Mouse (Mus musculus): ENCODE results near the gene Mars2.

The Mars2 gene

GRCm38 (mm10) chr1:55221352-55221751, 15.6 kb upstream of the Mars2 start:
- peak in 1 of 2 experiments; percentile 30 for DNase-seq (ENCODE audit: low spot score in 2 of 2)

- DNase-seq (ENCODE audit: low spot score in 2 of 2): no peak
Measured at GRCm38 (mm10) chr1:55223026-55223425, 14.0 kb upstream of the Mars2 start.

DNA sequence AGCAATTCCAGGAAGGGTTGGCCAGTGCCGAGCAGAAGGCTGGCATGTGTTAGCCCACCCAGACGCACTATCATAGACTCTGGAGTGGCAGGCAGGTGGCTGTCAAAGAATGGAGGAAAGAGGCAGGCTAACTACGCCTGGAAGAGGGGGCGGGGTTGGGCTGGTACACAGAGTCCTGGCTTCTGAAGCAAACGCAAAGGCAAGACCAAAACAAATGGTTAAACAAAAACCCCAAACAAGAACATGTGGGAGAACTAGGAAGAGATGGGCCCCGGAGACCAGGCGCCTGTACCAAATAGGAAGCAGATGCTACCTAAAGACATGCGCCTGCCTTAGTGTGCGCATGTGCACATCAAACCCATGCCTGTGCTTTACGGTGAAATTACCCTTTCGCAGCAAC, 12.9 kb upstream of the Mars2 start:
- DNase-seq (ENCODE audit: low spot score in 2 of 2): no peak

GRCm38 (mm10) chr1:55225398-55225797, 11.6 kb upstream of the Mars2 start:
- peak in 1 of 2 experiments; percentile 18 for DNase-seq (ENCODE audit: low spot score in 2 of 2)

DNA sequence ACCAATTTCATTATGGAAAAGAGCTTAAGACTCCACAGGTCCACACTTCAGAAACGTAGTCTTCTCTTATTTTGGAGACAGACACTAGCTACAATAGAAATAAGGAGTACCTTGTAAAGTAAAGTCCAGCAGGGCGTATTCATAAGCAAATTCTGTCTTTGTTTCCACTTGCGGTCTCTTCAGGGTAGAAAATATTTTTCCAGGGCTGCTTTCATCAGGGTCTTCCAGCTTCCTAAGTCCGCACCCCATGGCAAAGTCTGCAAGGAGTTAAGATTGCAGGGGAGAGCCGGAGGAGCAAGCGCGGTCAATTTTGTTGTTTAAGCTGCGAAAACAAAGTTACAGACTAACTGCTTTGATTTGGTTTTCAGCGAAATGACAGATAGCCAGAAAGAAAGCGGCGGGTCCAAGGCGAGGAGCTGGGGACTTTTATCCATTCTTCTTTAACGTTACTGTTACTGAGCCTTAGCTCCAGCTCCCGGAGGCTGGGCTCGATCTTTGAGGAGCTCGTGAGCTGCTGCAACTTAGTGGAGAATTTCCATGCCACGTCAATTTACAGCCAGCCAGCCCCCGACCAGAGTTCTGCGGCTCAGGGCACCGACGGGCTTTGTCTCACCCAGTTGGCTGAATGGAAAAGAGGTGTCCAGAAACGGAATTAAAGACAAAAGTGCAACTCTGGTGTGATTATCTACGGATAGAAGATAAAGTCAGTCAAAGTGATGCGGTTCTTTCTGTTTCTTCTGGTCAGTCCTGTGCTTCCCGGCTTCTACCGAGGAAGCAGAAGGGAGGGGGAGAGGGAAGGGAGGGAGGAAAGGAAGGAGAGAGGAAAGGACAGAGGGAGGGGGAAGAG, 10.7 kb upstream of the Mars2 start, which contains the start of gene Rftn2:
TSS of gene Rftn2 (minus strand) at position 772 of the 847 bp plus-strand sequence.
- peak; percentile 23 to 34 for DNase-seq (ENCODE audit: low spot score in 2 of 2)

- DNase-seq (ENCODE audit: low spot score in 2 of 2): no peak
Measured at GRCm38 (mm10) chr1:55227376-55227775, 9.6 kb upstream of the Mars2 start.

DNA sequence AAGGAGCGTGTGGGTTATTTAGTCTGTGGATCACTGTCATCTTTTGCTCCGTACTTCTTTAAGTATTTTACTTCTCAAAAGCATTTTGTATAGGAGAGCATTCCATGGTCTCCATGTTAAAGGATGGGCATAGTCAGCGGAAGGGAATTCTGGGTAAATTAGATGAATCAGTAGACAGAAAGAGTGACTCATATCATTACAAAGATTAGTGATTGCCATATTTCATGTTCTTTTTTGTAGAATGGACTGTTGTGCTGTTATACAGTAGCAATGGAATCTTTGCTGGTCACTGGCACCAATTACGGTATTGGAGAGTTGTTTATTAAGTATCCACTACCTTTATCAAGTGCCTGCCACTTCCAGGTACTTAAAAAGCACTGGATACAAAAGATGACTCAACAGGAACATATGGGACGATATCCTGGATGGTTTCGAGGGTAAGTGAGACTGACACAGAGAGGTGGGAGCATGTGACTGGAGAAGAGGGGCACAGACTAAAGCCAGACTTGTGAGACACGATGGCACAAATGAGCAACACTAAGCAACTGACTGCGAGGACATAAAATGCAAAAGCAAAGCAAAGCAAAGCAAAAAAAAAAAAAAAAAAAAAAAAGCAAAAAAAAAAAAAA, 8.6 kb upstream of the Mars2 start:
- DNase-seq (ENCODE audit: low spot score in 2 of 2): no peak

GRCm38 (mm10) chr1:55234910-55235520, 2.0 kb upstream of the Mars2 start:
- DNase-seq (ENCODE audit: low spot score in 2 of 2): no peak

DNA sequence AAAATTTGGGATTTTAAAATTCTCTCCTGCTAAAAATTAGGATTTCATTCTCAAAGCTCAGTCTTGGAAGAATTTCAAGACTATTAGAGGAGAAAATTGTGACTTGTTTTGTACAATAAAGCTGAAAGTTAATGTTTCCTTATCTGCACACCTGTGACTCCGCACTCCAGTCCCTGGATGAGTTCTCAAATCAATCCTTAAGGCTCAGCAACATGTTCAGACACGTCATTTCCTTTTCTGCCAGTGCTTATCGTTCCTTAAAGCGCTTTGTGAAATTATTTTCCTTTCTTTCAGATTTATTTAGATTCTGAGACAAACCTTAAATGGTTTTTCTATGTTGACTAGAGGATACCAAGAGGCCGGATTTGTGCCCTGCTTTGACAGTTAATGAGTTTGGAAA, 490 bp upstream of the Mars2 start:
- DNase-seq (ENCODE audit: low spot score in 2 of 2): no peak

DNA sequence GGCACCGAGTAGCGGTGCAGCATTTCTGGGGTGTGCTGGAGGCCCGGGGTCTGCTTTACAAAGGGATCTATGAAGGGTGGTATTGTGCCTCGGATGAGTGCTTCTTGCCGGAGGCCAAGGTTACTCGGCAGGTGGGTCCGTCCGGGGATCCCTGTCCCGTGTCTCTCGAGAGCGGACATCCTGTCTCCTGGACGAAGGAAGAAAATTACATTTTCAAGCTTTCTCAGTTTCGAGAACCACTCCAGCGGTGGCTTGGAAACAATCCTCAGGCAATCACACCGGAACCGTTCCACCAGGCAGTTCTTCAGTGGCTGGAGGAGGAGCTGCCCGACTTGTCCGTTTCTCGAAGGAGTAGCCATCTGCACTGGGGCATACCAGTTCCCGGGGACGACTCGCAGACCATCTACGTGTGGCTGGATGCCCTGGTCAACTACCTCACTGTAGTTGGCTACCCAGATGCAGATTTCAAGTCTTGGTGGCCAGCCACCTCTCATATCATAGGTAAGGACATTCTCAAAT, 725 bp downstream of the Mars2 start:
- peak in 1 of 2 experiments; percentile 16 for DNase-seq (ENCODE audit: low spot score in 2 of 2)

GRCm38 (mm10) chr1:55238496-55238895, 1.5 kb downstream of the Mars2 start:
- DNase-seq (ENCODE audit: low spot score in 2 of 2): no peak

- DNase-seq (ENCODE audit: low spot score in 2 of 2): peak in 1 of 2 experiments; percentile 29
Measured at GRCm38 (mm10) chr1:55239237-55239636, 2.3 kb downstream of the Mars2 start.

- DNase-seq (ENCODE audit: low spot score in 2 of 2): no peak
Measured at GRCm38 (mm10) chr1:55246374-55246773, 9.4 kb downstream of the Mars2 start.

GRCm38 (mm10) chr1:55264385-55264784, 27.4 kb downstream of the Mars2 start:
- DNase-seq (ENCODE audit: low spot score in 2 of 2): no peak

DNA sequence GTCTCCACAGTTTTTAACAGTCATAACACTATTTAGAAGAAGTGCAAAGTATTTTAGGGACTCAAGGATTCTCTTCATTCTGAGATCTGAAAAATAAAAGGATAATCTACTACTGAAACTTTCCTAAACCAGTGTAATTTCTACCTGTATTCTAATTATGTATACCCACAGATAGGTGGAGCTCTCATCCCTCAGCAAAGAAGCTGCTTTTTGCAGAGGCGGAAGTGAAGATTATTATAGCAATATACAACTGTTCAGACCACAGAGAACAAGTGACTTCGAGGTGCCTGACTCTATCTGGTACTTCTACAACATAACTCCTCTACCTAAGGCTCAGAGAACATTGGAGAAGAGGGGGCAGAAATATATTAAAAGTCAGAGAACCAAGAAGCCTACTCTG, 28.5 kb downstream of the Mars2 start:
- no peak for DNase-seq (ENCODE audit: low spot score in 2 of 2)

DNA sequence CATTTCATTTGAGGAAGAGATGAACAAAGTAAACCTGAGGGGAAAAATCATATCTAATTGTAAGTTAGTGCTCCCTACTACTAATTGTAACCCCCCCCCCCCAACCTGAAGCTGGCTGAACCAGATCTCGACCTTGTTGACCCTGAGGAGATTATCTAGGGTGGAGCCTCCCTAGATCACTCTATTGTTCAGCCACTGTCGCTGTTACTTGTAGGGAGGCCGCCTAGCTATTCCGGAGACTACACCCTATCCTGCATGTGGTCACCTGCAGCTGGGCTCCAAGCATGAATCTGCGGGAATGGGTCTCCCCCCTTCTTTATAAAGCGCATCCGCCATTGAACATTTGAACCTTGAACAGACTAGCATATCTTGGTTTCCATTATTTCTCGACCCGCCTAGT, 42.1 kb downstream of the Mars2 start:
- no peak for DNase-seq (ENCODE audit: low spot score in 2 of 2)
